Mouse (Mus musculus): ENCODE measurements around the gene Iqch. TPM values are rescaled to one million over a fixed set of nuclear protein-coding genes. Genes with fewer than 3 reads are reported as not detected.
A peak's percentile ranks its signal among the peaks of the same experiment; 100 is the strongest.

The Iqch gene
- total RNA-seq, 2 experiments from 2014 or later = not detected

DNA sequence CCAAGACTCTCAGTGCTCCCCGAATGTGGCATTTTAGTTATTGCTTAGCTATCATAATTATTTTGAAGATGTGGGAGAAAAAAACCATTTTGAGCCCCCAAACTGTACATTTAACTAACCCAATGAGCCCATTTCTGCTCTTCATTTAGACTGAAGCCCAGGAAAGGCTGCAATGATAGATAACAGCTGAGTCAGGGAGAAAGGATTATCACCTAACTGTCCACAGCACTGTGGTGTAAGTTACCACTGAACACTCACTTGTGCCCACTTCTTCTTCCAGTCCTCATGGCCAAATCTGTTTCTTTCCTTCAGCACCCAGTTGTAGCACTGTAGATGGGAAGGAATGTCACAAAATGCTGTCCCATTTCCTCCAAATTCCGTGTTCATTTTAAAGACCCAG is 106.5 kb downstream of the Iqch start:
- DNase-seq (ENCODE audit: low spot score) = no peak

DNA sequence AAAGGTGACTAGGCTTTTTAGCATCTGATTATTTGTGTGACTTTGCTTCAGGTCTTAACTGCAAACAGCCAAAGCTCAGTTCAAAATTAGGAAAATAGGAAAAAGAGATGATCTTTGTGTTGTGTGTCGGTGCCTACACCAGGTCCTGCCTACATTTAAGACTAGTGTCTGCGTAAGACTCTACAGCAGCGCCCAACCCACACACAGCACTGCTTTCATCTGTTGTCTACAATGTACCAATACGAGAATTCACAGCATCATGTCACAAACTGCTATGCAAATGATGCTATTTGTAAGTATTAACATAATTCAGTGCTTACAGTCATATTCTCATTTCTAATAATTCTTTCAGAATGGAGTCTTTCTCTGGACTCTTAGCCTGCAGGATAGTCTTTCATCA is 108.5 kb downstream of the Iqch start:
- no peak for DNase-seq (ENCODE audit: low spot score)

DNA sequence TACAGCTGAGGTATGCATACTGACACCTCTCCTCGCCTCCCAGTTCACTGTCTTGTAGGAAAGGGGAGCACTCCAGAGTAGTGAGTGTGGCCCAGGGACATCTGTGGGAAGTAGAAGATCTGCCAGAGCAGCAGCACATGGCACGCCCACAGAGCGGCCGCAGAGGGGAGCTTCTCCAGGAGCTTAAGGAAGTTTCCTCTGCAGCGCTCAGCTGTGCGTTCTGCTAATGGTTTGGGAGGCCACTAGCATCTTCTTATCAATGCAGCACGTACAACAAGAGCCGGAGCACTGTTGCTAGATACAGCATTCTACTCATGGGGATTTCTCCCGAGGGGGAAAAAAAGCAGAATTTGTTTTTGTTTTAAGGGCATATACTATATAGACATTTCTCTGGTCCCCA is 110.0 kb downstream of the Iqch start:
- no peak for DNase-seq (ENCODE audit: low spot score)

DNA sequence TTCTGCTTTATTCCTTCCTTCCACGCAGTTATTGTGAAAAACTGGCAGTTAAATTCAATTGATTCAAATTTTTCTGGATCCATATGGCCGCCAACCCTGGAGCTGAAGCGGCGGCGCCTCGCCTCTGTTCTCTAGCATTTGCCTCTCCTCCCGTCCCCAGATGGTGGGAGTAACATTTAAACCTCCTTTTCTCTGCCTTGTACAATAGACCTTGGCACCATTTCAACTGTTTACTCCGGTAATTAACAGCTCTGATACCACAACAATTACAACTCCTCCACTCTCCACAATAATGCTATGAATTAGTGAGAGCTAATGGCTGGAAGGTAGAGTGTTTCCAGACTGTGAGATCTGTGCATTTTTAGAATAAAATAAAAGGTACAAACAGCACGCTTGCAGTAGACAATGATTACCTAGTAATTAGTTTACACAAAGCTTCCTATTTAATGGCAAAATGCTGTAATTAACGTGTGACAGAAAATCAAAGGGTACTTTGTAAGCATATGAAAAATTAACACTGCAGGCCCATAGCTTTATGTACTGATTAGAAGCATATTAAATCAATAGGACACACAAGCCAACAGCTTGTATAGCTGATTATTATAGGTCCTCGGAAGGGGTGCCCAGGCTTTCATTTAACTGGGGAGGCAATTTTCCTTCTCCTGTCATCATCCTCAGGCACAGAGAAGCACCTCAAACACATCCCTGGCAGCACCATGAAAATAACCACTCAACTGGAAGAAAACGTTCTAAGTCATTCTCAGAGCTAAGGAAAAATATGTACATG is 111.6 kb downstream of the Iqch start:
- no peak for DNase-seq (ENCODE audit: low spot score)

DNA sequence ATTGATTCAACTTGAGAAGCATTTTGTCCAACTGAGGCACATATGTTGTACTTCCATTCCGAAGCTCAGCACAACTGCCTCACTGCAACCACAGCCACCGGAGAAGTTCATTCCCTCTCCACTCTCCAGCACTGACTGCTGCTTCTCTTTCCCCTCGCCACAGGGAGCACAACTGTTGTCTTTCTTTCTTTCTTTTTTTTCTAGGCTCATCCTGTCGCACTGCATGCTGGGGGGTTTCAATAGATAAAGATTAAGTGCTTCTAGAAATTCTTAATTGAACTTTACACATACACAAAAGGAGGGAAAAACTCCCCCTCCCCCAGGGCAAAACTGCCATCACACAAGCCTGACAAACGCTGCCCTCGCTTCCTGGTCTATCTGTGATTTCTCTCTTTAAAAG is 113.1 kb downstream of the Iqch start:
- no peak for DNase-seq (ENCODE audit: low spot score)

DNA sequence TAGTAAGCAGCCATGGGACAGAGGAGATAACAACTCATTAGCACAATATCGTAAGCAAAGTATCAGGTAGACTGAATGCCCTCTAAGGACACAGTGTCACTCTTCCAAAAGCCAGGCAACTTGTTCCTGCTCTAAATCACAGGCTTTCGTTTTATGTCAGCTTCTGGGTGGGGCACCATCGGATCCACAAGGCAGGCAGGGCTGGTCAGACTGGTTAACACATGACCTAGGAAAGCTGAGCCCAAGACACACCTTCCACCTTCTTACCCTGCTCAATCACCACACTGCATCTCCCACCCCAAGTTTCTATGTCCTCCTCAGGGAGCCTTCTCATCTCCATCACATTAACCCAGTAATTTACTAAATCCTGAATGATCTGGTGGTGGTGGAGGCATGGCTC is 136.7 kb downstream of the Iqch start:
- DNase-seq (ENCODE audit: low spot score) = no peak

DNA sequence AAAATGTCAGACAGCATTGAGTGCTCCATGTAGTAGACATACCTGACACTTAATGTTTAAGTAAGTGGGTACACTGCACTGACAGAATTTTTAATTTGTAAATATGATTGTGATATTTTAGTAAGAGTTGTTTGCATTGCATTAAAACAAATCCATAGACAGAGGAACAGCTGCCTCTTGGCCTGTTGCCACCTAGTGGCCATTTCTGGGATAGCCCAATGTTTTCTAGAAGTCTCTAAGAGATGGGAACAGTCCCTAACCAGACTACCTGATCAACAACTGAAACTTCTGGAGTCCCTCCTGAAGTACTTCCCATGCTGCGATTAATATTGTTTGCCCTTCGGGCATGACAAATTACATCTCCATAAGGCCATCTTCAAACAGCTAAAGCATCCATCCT is 140.0 kb downstream of the Iqch start:
- DNase-seq (ENCODE audit: low spot score) = peak; percentile 74

DNA sequence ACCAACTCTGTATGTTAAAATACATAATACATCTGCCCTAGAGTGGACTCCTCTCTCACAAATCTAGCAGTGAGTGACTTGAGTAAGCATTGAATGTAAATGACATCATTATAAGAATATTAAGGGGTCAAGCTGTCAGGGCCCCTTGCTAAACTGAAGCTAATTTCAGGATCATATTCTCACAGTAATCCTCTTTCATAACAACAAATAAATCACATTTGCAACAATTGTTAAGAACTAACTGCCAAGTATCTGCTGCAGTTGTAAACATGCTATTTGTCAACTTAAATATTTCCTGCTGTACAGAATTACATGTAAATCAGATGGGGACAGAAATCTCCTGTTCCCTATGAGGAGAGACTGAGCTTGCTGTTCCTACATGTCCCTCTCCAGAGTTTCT is 145.9 kb downstream of the Iqch start:
- no peak for DNase-seq (ENCODE audit: low spot score)

DNA sequence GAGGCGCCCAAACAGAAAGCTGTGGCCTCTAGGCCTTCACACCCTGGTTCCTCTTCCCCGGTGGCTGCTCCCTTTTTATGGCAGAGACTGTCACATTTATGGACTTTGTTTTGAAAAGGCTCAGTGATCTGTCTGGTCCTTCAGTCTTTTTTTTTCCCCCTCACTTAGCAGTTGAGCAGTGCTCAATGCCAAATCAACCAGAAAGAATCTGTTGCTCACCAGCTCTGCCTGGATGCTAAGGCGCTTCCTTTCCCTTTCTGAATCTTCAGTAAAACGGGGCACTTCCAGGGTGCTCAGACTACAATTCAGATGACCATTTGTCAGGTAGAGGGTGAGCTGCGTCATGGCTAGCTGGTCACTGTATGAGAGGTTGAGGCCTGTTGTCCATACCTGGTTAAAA is 148.0 kb downstream of the Iqch start:
- DNase-seq (ENCODE audit: low spot score) = no peak

DNA sequence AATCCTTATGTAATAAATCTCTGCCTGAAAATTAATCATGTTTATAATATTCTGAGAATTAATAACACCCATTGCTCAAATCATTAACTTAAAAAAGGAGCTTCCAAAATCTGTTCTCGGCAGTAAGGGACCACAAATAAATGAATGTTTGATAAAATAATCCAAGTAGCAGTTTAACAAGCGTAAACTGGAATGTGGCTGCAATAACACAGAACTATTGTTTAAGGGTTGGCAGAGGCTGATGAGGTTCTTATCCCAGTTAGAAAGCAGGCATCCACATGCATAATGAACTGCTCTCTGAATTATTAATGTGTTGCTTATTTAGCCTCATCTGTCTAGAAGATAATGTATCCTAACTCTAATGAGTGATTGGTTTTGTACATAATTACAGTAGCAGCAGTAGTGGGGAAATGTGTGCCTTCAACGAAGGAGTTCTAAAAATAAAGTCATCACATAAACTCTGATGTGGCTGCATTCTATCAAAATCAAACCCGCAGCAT is 151.7 kb downstream of the Iqch start:
- no peak for DNase-seq (ENCODE audit: low spot score)

DNA sequence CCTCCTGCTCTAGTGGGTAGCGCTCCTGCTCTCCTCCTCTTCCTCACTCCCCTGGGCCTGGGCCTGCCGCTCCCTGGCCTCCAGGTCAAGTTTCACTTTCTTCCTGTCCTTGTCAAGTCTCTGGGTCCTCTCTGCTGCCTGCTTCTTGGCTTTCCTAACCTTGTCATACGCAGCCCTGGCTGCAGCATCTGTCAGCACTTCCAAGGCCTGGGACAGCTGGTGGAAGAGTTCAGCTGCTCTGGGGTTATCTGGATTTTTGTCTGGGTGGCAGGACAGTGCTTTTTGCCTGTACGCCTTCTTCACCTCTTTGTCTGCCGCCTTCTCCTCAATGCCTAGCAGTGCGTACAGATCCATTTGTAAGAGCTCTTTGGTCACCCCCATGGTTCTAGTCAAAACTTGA is 158.6 kb downstream of the Iqch start:
- peak; percentile 4 for DNase-seq (ENCODE audit: low spot score)

DNA sequence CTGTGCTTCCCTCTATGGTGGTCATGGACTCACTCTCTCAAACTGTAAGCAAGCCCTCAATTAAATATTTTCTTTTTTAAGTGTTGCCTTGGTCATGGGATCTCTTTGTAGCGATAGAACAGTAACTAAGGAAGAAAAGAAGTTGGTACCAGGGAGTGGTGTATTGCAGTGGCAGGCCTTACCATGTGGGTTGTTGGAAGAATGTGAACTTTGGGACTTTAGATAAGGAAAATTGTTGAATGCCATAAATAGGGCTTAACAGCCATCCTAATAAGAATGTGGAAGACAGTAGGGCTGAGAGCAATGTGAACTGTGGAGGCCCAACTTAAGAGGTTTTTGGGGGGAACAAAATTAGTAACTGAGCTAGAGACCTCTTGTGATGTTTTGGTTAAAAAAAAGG is 171.6 kb downstream of the Iqch start:
- no peak for DNase-seq (ENCODE audit: low spot score)

DNA sequence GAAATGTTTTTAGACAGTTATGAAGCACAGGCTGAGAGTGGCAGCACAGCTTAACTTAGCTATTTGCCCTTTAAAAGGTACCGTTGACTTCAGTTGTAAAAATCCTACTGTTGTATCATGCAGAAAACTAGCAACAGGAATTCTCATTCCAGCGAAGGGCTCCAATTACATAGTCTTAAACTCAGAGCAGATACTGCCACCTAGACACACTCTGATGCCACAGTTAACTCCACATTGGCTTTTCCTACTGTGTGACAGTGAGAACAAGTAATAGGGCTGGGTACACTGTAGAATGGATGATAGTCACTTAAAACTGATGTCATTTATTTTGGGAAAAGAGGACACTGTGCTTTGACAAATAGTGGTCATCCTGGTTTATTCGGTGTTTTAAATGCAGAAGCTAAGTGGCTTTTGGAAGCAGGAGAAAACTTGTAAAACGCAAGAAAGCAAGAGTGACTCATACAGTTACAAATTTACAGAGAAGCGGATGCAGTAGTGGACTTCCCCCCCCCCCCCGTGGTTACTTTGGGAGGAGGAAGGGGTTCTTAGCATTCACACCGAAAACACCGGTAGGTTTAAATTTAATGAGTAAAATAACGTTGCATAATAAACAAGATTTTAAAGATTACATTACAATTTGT is 181.1 kb downstream of the Iqch start:
- peak; percentile 2 for DNase-seq (ENCODE audit: low spot score)

DNA sequence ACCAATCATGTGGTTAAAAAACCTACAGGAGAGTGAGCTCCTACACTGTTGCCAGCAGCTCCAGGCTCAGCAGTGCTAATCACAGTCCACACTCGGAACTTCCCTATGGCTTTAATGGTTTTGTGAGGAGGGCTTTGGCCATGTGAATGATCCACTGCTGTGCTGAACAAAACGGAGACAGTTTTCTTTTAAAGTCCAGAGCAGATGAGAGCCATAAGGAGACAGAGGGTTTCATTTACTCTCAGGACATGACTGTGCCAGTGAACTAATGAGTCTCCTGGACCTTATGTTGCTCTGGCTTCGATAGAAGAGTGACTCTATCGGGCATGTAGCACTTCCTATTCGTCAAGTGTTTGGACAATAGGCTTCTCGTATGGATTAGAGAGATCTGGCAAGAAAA is 181.9 kb downstream of the Iqch start:
- no peak for DNase-seq (ENCODE audit: low spot score)

DNA sequence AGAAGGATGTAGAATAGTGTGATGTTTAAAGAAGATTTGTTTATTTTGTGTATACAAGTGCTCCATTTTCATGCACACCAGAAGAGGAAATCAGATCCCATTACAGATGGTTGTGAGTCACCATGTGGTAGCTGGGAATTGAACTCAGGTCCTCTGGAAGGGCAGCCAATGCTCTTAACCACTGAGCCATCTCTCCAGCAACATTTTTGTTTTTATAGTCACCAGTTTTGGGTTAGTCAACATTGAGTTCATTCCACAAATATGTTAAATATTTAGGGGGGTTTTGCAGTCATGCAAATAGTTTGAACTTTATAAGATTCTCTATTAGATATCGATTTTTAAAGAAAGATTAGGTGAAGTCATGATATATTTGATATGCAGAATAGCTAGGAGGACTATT is 202.1 kb downstream of the Iqch start:
- no peak for DNase-seq (ENCODE audit: low spot score)

DNA sequence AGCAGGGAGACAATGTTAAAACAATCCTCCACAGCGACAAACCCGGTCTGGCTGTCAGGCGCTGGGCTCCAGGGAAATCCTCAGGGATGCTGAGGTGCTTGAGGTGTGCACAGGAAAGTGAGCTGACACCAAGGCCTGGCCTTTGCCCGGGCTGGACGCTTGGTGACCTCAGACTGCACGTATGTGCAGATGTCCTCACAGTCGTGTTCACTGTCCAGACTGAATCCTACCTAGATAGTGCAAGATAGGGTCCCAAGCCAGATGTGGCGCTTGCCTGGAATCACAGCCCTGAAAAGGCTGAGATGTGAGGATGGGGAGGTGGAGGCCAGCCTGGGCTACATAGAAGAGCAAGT is 202.9 kb downstream of the Iqch start:
- DNase-seq (ENCODE audit: low spot score) = no peak

DNA sequence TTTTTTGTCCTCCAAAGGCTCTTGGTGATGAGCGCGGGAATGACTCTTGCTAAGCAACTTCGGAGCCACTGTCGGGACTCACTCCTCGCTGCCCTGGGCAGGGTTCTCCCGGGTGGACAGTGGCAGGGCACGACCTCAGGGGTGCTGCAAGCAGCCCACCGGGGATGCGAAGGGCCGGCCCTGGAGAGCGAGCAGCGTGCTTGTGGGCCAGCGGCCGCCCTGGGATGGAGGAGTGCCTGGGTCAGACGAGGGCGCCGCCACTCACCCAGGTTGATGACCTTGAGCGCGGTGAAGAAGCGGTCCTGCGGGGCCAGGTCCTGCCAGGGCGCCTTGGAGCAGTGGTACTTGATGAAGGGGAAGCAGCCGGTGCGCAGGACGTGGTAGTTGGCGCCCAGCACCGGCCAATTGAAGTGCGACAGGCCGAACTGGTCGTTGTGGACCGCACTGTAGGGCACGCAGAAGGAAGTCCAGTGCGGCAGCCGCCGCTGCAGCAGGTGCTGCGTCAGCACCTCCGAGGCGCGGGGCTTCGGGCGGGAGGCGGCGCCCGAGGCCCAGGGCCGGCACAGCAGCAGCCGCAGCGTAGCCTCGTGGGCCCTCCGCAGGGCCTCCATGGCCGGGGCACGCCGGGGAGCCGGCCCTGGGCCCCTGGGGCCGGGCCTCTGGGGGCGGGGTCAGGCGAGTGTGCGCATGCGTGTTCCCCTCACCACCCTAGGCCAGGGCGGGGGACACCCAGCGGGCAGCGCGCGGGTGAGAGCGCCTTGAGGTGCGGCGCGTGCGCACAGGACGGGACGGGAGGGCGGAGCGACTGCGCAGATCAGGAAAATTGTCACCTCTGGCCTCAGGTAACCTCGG is 203.5 kb downstream of the Iqch start, which contains the start of gene 2300009A05Rik:
TSS of gene 2300009A05Rik (minus strand) at position 636 of the 852 bp plus-strand sequence.
- peak; percentile 96 for DNase-seq (ENCODE audit: low spot score)

DNA sequence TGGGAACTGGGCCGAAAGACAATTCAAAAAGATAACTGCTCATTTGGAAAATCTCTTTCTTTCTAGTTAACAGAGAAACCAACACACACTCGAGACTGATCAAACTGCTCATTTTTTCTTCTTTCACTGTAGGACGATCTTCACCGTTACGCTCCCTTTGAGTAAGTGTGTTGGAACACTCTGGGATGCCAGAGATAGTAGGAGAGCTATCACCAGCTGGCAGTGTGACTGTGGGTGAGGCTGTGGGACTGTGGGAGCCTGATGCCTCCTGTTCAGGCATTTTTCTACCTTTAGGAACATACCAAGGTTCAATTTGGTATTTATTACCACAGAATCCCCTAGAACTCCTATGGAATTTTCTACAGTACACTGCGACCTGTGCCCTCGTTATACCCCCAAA is 206.7 kb downstream of the Iqch start:
- no peak for DNase-seq (ENCODE audit: low spot score)

DNA sequence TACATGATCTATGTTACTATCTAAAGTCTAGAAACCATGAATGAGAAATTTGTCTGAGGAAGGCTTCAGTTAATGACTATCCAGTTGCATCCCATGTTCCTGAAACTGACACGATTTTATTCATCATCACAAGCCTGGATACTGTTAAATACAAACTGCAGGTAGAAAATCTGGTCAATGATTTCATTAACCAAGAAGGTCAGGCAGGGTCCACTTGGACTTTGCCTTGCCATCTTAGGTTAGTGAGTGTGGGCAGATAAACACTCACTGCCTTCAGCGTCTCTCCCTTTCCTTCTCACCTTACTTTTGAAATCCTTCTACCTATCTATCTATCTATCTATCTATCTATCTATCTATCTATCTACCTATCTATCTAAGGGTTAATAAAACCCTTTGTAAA is 211.0 kb downstream of the Iqch start:
- DNase-seq (ENCODE audit: low spot score) = no peak

DNA sequence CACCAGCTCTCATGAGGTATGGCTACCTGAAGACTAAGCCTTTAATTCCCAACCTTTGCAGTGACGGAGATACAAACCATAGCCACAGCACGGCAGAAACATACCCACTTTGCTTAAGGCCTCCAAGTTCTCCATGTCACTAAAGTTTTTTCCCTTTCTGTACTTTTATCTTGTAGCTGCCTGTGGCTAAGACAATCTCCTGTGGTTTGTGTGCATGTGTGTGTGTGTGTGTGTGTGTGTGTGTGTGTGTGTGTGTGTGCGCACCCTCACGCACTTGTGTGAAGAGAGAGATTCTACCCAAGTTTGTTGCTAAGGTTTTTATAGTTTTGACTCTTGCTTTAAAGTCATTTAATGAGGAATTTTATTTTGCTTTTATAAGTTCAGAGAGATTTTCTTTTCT is 219.5 kb downstream of the Iqch start:
- no peak for DNase-seq (ENCODE audit: low spot score)

DNA sequence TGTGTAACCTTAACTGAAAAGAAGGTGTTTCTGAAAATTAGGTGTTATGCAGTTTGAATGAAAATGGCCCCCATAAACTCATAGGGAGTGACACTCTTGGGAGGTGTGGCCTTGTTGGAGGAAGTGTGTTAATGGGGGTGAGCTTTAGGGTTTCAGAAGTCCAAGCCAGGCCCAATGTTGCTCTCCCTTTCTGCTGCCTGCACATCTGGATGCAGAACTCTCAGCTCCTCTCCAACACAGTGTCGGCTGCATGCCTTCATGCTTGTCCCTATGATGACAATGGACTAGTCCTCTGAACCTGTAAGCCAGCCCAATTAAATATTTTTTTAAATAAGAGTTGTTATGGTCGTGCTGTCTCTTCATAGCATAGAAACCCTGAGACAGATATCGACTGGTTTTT is 222.0 kb downstream of the Iqch start:
- DNase-seq (ENCODE audit: low spot score) = no peak

DNA sequence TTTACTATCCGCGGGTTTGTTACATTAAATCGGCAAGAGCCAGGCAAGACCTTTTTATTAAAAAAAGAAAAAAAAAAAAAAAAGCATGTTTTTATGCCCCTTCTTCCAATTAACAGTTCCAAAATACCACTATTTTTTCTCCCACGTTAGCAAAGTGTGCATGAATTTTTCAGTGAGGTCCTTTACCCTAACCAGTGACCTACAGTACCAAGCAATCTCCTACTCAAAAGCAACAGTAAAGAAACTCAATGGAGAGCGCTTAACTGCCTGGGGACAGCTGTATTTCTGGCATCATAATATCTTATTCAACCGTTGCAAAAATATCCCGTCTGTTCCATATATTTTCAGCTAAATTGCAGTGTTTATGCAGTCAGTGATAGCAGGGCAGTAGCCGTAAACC is 224.1 kb downstream of the Iqch start:
- no peak for DNase-seq (ENCODE audit: low spot score)
